Mouse (Mus musculus): ENCODE results near the gene Gna12. TPM values are rescaled to one million over a fixed set of nuclear protein-coding genes. Genes with fewer than 3 reads are reported as not detected.

Gene Gna12
- total RNA-seq, 2 experiments from 2014 or later = 11.5 to 12.1 TPM

DNA sequence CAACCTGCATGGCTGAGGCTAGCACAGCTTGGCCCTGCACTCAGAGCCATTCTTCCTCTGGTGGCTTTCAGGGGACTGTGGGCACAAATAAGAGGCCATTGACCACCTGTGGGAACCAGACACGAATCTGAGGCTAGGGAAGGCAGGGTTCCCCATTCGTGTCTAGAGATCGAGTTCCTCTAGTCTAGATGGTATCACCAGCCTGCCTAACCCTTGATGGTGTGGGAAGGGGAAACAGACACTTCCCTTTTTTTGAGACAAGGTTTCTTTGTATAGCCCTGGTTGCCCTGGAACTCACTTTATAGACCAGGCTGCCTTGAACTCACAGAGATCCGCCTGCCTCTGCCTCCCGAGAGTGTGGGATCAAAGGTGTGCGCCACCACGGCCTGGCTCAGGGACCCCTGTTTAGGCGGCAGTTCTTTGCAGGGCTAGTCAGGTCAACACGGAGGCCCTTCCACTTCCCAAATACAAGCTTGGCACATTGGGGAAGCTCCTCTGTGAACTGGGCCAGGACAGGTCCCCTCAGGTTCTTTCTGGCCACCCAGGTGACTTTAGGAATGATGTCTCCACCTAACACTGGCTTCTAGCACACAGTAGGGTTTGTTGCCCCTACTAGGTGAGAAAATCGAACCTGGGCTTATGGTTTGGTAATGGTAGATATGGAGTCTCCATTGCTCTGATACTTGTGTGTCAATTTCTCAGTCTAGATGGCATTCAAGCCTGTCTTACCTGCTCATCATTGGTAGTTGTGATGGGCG, 99.0 kb downstream of the Gna12 start:
- ATAC-seq (replicated peaks; ENCODE audit: low FRiP score, poor library complexity, severe bottlenecking) = no peak

DNA sequence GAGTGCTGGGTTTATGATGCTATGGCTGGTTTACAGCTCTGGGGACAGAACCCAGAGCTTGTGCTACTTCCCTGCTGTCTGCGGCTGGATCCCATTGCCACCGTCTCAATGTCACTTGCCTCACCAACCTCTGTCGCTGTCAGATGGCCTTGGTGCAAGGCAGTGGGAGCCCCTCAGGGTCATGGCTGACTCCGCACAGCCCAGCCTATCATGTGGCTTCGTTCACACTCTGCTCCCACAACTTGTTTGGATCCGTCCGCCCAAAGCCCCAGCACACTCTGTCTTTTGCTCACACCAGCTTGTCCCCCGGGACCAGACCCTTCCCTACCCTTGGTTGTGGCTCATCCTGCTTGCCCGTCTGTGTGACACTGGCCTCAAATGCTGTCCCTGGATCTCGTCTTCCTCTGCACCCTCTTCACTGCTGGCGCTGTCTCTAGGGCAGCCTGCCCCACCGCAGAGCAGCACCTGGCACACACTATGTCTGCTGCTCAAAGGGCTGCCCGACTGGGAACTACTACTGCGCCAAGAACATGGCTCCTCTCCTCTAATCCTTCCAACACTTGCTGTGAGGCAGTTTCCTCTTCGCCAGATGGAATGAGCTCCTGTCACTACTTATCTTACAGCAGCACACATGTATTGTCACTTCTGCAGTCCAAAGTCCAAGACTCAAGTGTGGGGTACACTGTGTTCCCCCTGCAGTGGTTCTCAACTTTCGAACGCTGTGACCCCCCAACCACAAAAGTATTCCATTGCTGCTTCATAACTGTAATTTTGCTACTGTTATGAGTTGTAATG, 103.1 kb downstream of the Gna12 start:
- no peak for ATAC-seq (replicated peaks; ENCODE audit: low FRiP score, poor library complexity, severe bottlenecking)

DNA sequence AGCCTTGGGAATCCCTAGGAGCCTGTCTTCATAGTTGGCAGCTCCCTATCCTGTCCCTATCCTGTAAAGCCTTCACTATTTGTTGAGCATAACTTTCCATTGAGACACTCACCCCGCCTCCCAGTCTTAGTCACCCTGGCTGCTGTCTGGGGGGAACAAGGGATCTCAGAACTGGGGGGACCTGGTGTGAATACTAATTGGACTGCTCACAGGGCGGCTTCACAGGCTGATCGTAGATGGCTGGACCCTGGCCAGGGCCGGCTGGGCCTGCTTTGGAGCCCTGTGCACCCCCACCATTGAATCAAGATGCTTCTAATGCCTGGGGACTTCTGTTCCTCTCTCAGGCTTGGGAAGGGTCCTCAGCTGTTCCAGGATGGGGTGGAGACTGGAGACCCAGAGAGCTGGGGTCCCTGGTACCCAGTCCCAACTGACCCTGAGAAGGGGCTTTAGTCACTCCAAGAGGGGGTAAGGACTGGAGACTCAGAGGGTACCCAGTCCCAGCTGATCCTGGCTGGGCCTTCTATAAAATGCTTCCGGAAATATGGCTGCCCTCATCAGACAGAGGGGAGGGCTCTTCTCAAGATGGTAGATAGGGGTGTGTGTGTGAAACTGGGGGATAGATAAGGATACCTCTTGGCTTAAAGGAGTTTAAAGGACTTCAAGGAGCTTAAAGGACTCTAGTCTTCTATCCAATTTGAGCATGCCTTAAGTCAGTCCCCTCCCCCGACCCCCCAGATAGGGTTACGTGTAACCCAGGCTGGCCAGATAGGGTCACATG, 104.0 kb downstream of the Gna12 start:
- ATAC-seq (replicated peaks; ENCODE audit: low FRiP score, poor library complexity, severe bottlenecking) = no peak

- ATAC-seq (replicated peaks; ENCODE audit: low FRiP score, poor library complexity, severe bottlenecking) = no peak
These were observed 106.4 kb downstream of the Gna12 start, which contains the start of gene Amz1 for GRCm38 (mm10) chr5:140723822-140724221. Gene Amz1 (plus strand): TSS chr5:140724127.

- no peak for ATAC-seq (replicated peaks; ENCODE audit: low FRiP score, poor library complexity, severe bottlenecking)
These were observed 108.1 kb downstream of the Gna12 start for GRCm38 (mm10) chr5:140722121-140722520.

- ATAC-seq (replicated peaks; ENCODE audit: low FRiP score, poor library complexity, severe bottlenecking) = no peak
These were observed 109.5 kb downstream of the Gna12 start for GRCm38 (mm10) chr5:140720773-140721172.

DNA sequence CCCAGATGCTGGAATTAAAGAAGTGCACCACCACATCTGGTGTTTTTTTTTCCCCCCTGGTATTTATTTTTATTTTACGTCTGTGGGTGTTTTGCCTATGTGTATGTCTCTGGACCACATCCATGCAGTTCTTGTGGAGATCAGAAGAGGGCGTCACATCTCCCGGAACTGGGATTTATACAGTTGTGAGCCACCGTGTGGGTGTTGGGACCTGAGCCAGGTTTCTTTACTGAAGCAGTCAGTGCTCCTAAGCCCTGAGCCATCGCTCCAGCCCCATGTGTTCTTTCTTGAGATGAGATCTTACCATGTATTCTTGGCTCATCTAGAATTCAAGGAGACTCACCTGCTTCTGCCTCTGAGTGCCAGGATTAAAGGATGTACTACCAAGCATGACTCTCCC, 119.2 kb downstream of the Gna12 start:
- no peak for ATAC-seq (replicated peaks; ENCODE audit: low FRiP score, poor library complexity, severe bottlenecking)

DNA sequence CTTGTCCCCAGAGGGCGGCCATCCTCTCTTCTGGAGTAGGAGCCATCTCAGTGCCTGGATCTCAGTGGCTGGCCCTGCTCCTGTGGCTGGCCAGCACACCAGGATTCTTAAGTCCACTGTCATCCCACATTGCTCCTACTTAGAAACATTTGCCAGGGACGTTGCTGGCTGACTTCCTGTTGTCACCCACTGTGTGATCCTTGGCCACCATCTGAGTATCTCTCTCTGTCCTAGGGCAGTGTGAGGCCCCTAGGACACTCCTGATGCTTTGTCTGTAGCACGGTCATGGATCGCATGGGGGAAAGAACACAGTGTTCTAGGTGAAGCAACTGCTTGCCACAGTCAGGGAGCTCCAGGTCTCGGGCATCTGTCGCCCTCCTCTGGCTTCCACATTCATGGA, 119.9 kb downstream of the Gna12 start:
- ATAC-seq (replicated peaks; ENCODE audit: low FRiP score, poor library complexity, severe bottlenecking) = no peak

Other genes with a start within 250 kb of the Gna12 start
- 2.9 and 9.4 TPM in 2 replicates for gene Lfng, start 223.1 kb downstream of the Gna12 start, total RNA-seq (2015; ENCODE audit: low replicate concordance)
- gene Lfng, start 223.1 kb downstream of the Gna12 start, total RNA-seq (2017; ENCODE audit: low replicate concordance) = 4.4 and 9.9 TPM in 2 replicates
- gene Ttyh3, start 181.4 kb downstream of the Gna12 start, total RNA-seq (2015; ENCODE audit: low replicate concordance) = 17.9 and 18.8 TPM in 2 replicates
- gene Ttyh3, start 181.4 kb downstream of the Gna12 start, total RNA-seq (2017; ENCODE audit: low replicate concordance) = 3.7 and 7.0 TPM in 2 replicates
- 1.9 and 3.8 TPM in 2 replicates for gene Iqce, start 128.1 kb downstream of the Gna12 start, total RNA-seq (2015; ENCODE audit: low replicate concordance)
- gene Iqce, start 128.1 kb downstream of the Gna12 start, total RNA-seq (2017; ENCODE audit: low replicate concordance) = 2.9 and 3.0 TPM in 2 replicates
- 0.96 and 2.3 TPM in 2 replicates for gene Brat1, start 125.4 kb downstream of the Gna12 start, total RNA-seq (2015; ENCODE audit: low replicate concordance)
- 2.2 and 2.8 TPM in 2 replicates for gene Brat1, start 125.4 kb downstream of the Gna12 start, total RNA-seq (2017; ENCODE audit: low replicate concordance)
- gene Amz1, start 106.3 kb downstream of the Gna12 start, total RNA-seq (2015; ENCODE audit: low replicate concordance) = 0.38 and 6.1 TPM in 2 replicates
- 0.28 and 1.3 TPM in 2 replicates for gene Amz1, start 106.3 kb downstream of the Gna12 start, total RNA-seq (2017; ENCODE audit: low replicate concordance)
- 1.3 and 2.1 TPM in 2 replicates for gene Card11, start 170.2 kb upstream of the Gna12 start, total RNA-seq (2015; ENCODE audit: low replicate concordance)
- 0.68 and 3.6 TPM in 2 replicates for gene Card11, start 170.2 kb upstream of the Gna12 start, total RNA-seq (2017; ENCODE audit: low replicate concordance)